Mouse (Mus musculus) thymus, postnatal 4 days (tissue): Measurements from ENCODE around the gene Gm10073.
"Not testable (repeated sequence)": the region's sequence is repeated elsewhere in the genome, so short reads cannot be mapped to it uniquely, and the experiment has no call there.

Experiments used
- DNase-seq: peaks from one replicate; pipeline ENCODE4 v3.0.0; 2021

The Gm10073 gene

DNA sequence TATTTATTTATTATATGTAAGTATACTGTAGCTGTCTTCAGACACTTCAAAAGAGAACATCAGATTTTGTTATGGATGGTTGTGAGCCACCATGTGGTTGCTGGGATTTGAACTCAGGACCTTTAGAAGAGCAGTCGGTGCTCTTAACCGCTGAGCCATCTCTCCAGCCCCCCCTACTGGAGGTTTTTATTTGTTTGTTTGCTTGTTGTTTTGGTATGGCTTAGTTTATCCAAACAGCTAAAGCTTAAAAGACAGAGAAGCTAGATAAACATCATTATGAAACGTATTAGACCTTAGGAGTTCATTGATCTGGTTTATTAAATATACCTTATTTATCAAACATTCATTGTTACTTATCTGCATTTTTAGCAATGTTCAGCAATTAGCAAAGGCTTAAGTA is 22.4 kb upstream of the Gm10073 start:
- not testable (repeated sequence) for DNase-seq

DNA sequence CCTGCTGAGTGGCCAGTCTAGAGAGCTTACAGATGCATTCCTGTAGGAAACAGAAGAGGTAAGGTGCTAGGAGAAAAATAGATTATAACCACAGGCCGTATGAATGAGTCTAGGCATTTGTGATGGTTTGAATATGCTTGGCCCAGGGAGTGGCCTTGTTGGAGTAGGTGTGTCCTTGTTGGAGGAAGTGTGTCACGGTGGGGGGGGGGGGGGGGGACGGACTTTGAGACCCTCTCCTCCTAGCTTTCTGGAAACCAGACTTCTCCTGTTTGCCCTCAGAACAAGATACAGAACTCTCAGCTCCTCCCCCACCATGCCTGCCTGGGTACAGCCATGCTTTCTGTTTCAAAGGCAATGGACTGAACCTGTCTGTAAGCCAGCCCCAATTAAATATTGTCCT is 19.2 kb upstream of the Gm10073 start:
- DNase-seq: no peak

DNA sequence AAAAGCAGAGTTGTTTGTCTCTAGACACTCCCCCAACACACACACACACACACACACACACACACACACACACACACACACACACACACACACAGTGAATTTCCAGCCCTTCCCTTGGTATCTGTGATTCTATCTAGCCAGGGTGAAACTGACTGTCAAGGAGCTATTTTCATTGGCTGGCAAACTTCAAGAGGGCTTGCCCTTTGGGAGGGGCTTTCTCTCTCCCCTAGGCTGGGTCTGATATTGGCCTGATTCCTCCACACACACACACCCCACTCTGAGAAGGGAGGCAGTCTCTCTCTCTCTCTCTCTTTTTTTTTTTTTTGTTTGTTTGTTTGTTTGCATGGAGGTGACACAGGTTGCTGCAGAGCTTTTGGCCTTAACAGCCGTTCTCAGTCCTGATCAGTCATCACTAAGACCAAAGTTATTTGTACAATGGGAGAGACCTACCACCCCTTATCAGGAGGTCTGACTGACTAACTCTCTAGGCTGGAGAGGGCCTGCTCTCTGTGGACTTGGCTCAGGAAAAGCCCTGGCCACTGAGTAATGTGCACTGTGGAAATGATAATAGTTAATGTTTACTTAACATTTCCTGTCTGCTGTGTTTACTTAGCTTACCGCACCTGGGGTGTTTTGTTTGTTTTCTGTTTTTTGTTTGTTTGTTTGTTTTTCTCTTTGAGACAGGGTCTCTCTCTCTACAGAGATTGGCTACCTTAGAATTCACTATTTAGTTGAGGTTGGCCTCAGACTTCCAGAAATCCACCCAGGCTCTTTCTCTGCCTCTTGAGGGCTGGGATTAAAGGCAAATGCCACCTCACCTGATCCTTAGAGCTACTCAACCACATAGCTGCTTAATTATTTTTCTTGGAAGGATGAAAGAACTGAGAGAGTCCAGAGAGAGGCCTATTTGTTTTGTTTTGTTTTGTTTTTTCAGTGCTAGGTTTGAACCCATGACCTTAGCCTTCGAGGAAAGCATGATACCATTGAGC is 15.5 kb upstream of the Gm10073 start:
- no peak for DNase-seq

DNA sequence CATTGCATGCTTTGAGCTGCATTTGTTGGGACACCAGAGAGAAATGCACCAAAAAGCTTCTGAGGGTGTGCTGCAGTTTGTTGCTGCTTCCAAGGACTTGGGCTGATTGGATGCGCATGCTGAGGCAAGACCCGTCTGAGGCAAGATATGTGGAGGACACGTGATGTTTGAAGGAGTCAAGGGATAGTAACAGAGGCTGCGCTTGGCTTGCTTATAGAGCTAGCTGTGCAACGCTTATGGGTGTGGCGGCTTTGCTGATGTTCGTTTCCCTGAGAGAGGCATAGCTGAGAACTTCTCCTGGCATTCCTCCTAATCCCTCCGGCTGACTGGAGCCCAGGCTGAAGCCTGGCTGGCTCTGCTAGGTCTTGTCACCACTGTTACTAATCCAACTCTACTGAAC is 13.6 kb upstream of the Gm10073 start:
- no peak for DNase-seq

DNA sequence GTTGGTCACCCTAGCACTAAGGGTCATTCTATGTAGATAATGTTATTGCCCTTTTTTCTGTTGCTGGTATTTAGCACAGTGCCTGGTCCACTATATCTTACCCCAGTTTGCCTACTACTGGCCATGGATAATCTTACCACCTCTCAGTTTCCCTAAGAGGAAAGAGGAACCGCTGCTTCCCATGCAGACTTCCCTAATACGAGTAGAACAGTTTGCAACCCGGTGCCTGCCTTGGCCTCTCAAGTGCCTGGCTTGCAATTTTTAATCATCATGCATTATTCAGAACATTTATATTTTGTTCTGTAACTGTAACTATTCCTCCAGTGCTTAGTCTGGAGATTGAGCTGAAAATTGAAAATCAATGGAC is 12.4 kb upstream of the Gm10073 start:
- DNase-seq: no peak

DNA sequence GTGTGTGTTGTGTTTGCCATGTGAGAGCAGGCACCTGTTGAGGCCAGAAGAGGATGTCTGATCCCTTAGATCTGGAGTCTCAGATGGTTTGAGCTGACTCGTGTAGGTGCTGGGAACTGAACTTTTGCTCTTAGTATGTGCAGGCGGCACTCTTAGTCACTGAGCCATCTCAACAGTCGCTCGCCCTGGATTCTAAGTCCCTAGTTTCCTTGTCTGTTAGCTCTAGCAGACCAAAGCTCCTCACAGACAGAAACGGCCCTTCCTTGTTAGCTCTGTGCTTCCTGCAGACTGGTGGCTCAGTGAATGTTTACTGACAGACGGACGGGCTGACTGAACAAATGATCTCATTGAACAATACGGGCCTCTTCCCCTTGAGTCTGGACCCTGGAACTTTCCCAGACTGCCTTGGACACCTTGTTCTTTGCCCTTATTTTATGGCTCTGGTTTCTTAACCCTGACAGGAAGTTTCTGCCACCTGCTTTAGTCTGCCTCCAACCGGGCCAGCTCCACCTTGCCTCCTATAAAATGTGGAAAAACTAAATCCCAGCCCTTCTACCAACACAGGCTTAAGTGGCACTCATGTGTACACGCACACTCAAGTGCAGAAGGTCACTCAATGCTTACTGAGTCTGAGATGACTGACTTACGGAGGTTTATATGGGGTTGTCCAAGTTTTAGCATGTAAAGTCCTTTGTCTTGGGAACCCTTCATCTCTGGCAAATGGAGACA is 11.8 kb upstream of the Gm10073 start:
- DNase-seq: no peak

DNA sequence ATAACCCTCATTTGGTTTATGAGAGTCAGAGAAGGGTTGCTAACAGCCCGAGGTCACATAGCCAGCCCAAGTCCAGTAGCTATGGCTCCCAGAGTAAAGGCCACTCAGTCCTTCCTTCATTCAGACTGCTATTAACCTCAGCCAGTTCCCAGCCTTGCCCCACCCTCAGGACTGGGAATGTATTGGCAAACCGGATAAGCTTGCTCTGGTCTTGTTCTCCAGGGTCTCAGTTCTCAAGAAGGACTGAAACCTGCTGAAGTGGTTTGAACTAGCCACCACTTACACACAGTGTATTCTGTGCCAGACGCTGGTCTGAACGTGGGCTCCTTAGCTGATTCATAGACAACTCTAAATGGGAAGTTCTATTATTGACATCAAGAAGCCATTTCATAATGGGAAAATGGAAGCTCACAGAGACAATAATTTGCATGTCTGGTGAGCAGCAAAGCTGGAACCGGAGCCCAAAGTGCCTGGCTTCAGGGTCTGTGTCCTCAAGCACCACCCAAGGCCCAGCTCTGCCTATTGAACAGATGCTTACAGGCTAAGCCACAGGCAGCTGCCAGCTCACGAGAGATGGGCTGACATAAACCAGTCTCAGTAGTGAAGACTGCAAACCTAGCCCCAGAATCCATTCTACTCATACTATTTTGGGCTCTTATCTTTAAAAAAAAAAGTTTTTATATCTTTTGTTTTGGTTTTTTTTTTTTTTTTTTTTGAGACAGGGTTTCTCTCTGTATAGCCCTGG is 8.3 kb upstream of the Gm10073 start:
- DNase-seq: no peak

DNA sequence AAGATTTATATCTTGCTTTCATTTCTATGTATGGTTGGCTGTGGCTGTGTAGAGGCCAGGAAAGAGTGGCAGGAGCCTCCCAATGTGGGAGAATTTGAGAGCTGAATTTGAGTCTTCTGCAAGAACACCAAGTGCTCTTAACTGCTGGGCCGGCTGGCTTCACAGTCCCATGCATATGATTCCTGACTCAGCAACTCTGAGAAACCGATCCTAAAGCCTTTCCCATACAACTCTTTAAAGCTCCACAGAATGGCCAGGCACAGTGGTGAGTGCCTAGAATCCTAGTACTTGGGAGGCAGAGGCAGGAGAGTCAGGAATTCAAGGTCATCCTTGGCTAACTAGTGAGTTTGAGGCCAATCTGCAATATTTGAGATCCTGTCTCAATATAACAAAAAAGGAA is 6.2 kb upstream of the Gm10073 start:
- no peak for DNase-seq

DNA sequence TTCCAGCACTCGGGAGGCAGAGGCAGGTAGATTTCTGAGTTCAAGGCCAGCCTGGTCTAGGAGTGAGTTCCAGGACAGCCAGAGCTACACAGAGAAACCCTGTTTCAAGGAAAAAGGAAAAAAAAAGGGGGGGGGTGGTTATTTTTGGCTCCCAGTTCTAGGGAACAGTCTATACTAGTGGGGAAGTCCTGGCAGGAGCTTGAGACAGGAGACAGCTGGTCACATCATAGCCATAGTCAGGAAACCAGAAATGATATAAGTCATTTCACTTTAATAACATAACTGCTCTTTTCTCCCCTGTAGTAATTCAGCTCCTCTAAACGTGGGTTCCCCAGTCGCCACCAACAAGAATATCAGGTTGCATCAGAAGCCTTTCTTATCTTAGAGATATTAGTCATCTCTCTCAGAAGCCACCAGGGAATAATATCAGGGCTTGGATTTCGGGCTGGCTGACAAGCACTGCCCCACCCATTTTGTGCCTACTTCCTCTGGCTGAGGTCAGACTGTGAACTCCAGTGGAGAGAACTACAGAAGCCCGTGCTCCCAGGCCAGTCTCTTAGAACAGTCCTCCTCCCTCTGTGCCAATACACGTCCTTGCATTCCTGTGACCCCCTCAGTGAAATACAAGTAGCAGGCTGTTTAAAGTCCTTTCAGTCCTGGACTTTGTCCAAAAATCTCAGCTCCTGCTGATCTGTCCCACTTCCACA is 3.7 kb upstream of the Gm10073 start:
- no peak for DNase-seq

DNA sequence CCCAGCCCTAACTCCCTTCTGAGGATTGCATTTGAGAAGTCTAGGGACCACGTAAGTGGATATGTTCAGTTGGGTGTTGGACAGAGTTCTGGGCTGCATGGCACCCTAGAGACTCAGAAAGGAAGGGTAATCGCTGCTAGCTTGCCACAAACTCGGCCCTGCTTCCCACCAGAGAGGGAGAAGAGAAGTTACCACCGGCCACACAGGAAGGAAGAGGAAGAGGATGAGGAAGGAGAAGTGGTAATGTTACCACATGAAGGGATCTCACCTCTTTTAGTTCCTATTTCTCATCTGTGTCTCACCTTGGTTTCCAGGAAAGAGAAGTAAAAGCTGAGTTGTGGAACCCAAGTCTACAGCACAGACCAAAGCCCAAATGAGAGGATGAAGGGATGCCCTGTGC is 1.0 kb upstream of the Gm10073 start:
- no peak for DNase-seq

DNA sequence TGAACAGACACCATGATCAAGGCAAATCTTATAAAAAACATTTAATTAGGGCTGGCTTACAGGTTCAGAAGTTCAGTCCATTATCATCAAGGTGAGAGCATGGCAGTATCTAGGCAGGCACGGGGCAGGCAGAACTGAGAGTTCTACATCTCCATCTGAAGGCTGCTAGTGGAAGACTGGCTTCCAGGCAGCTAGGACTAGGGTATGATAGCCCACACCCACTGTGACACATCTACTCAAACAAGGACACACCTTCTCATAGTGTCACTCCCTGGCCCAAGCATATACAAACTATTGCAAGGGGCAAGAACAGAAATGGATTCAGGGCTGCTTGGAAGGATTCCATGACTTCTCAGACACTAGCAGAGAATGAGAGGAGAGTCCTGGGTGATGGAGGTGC is 1.1 kb downstream of the Gm10073 start:
- DNase-seq: not testable (repeated sequence)

DNA sequence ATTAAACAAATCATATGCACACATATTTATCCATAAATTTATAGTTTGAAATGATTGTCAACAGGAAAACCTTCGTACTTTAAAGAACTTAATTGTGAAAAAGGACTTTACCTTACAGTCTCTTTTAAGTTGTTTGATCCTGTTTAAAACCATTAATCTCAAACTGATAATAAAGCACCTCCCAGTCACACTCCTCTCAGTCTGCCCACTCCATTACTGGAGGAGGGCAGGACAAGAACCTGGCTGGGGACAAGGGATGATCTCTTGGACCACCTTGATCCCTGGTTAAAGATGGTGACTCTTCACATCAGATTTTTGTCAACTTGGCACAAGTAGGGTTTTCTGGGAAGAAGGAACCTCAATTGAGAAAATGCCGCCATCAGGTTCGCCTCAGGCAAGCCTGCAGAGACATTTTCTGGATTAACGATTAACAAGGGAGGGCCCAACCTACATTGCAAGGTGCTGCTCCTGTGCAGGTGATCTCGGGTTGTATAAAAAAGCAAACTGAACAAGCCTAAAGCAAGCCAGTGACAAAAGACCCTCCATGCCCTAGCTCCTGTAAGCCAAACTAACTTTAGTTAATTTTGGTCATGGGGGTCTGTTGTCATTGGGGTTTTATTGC is 1.6 kb downstream of the Gm10073 start:
- no peak for DNase-seq

DNA sequence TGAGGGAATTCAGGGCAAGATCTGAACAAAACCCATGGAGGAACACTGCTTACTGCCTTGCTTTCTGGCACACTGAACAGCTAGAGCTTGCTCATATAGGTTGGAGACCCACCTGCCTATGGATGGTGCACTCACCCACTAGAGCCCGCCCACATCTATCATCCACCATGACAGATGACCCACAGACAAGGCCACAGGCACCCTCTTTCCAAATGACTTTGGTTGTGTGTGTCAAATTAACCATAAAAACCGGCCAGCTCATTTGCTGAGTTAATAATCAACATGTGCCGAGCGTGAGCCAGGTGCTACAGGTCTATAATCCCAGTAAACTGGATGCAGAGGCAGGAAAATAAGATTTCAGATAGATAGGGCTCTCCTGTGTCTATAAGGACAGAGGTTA is 2.9 kb downstream of the Gm10073 start:
- no peak for DNase-seq

DNA sequence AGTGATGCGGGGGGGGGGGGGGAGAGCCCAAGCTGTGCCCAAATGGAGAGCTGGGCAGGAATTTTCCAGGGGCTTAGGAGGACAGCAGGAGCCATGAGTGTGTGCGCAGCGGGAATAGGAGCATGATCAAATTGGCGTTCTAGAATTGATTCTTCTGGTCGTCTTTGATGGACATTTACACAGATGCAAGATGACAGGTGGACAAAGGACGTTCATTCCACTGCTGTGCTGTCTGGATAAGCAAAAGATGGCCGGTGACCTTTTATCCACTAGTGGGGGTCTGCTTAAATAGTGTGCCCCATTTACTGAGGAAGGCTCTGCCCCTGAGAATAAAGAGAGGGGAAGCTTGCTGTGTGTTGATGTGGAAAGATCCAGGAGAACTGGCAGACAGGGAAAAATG is 4.3 kb downstream of the Gm10073 start:
- no peak for DNase-seq

DNA sequence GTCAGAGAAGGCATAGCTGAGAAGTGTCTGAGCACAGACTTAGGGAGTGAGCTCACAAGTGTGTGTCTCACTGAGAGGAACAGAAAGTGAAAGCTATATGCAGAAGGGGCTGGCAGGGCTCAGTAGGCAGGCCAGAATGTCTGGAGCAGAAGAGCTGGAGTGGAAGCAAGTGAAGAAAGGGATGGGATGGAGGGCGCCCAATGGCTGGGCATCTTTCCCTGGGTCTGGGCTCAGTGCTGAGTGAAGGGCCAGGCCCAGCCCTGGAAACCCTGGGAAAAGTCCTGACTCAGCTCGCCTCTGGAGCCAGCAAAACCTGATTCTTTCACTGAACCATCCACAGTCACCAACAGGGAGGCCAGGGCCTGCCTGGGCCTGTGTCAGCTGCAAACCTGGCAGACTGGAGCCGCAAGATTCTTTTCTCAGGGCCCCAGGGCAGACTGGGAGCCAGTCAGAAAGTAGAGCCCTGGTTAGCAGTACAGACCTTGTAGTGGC is 9.5 kb downstream of the Gm10073 start:
- DNase-seq: no peak

DNA sequence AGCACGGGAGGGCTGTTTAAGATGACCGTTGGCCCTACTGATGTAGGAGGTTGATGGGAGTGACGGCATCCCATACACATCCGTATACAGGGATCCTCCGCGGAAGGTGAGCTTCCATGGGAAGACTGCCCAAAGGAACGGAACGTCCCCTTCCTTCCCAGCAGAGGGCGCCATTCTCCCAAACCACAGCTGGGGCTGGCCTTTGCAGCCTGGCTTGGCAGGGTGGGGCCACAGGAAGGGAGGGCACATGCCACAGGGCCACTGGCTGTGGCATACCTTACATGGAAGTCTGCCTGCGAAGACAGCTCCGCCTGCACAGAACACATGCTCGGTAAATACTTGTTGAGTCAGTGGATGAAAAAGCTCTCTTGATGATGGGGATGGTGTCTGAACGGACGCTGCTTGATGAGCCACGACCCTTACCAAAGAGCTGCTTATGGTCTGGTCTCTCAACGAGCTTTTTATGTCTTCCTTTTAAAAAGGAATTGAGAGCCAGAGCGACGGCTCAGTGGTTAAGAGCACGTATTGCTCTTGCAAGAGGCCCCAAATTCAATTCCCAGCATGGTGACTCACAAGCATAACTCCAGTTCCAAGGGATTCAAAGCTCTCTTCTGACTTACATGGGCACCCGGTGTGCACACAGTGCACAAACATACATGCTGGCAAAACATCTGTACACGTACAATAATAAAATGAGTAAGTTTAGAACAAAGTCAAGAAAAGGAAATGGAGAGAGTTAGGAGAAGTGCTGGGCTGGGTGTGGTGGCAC is 12.0 kb downstream of the Gm10073 start:
- peak; percentile 75 for DNase-seq

DNA sequence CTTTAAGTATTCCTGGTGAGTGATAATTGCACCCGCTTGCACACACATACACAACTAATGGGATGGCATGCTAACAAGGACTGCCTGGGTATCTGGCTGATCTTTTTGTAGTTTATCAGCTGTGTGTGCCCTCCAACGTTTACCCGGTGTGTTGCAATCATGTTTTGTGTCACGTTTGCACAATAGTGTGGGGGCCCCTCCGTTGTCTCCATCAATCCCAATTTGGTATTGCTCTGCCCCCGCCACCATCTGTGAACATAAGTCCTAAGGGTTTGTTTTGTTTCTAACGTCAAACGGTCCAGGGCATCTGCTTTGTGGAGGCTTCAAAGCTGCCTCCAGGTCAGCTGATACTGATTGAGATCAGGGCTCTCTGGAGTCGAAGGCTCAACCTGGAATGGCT is 13.4 kb downstream of the Gm10073 start:
- DNase-seq: no peak

DNA sequence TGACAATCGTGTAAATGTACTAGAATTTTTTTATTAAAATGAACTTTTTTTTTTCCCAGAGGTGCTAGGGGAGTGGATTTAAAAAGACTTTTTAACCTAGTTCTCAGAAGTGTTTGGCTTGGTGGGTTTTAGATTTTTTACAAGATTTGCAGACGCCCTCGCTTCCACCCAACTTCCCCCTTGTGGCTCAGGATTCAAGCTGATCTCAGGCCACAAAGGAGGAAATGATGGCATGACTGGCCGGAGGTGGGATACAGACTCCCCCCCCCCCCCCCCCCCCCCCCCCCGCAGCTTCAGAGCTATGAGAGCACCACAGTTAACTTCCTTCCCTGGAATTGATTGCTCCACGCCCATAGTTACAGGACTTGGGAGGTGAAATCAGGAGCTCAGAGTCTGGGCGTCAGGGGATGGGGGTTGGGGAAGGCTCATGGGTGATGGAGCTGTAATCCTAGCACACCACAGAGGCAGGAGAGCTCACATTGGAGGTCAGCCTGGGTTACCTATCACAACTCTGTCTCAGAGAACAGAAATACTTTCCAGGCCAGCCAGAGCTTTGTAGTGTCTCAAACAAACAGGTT is 17.1 kb downstream of the Gm10073 start:
- no peak for DNase-seq

DNA sequence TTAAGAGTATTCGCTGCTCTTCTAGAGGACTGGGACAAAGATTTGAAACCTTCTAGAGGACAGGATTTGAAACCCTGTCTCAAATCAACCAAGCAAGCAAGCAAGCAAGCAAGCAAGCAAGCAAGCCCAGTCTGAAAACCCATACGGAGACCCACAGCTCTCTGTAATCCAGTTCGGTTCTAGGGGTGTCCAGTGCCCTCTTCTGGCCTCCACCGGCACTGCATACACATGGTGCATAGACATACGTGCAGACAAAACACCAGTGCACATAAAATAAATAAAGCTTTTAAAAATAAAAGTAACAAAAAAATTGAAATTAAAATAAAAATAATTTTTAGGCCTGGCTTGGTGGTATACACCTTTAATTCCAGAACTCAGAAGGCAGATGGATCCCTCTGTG is 19.2 kb downstream of the Gm10073 start:
- no peak for DNase-seq

DNA sequence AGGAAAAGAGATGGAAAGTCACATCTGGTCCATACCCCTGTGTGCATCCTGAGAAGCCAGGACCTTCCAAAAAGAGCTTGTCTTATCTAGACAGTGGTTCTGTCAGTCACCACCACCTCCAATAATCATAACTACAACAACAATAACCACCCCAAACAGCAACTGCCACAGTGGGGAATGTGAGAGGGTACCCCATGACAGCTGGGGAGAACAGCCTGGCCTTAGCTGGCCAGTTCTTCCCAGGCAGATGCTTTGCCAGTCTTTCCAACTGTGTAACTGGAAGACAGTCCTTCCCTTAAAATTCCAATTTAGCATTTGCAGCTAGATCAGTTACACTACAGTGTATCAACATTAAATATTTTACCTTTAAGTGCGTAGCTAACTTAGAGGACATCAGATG is 22.4 kb downstream of the Gm10073 start:
- DNase-seq: no peak

DNA sequence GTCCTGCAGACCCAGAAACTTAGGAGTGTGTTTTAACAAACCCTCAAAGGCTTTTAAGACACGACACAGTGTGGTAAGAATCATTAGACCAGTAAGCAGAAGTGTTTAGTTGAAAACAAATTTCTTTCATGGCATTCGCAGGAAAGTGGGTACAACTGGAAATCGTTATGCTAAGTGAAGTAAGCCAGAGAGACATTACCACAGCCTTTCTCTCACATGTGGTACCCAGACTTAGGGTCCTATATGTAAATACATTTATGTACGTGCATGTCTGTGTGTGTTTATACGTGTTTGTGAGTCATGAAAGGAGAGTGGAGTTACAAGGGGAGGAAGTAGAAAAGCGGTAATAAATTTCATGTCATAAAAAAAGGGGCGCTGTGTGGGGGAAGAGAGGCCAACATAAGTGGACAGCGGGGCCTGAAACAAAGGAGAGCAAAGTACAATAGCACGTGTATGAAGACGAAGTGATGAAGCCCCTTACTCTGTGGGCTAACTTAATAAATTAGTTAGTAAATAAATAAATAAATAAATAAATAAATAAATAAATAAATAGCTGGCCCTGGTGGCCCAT is 24.8 kb downstream of the Gm10073 start:
- DNase-seq: no peak
